Mouse (Mus musculus): ENCODE results near the gene Cyb5r4.
A peak's percentile ranks its signal among the peaks of the same experiment; 100 is the strongest.
"Not testable (repeated sequence)": the region's sequence is repeated elsewhere in the genome, so short reads cannot be mapped to it uniquely, and the experiment has no call there.

Cyb5r4 gene

GRCm38 (mm10) chr9:87021778-87022523 lies at the start of gene Cyb5r4:
Cyb5r4 (plus strand) TSS chr9:87022014.
- peak; percentile 92 for DNase-seq

DNA sequence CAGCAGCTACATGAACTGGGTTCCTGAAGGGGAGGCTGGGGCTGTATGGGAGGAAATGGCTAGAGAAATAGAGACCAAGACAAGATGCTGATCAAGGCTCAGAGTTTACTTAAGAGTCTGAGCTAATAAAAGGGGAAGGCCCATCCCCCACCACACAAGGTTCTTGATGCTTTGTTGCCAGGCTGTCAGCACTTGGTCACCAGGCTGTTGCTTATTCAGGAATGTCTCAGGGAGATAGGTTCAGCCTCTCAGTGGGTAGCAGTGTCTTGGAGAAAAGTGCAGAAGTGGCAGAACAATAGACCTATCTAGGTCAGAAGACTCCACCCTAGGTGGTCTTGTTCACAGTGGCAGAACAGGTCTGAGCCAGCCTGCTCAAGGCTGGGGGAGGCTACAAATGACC lies 49.3 kb upstream of the Cyb5r4 start:
- DNase-seq: not testable (repeated sequence)

DNA sequence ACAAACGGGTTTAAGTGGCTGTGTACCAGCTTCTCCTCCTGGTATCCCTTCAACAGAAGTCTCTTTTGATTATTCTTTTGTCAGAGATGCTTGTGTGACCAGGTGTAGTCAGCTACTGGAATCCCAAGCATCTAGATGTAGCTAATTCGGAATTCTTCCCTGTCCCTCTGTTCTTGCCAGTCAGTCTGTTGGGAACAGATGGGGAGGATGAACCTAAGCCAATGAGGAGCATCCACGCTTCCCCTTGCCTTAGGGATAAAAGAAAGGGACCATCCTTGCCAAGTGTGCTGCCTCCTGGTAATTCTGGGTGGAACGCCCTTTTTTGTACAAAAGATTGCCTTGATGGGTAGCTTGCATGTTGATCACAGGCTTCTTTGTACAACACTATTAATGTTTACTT lies 48.3 kb upstream of the Cyb5r4 start:
- peak; percentile 96 for DNase-seq

GRCm38 (mm10) chr9:86976896-86977295 lies 44.9 kb upstream of the Cyb5r4 start:
- peak; percentile 97 for DNase-seq

GRCm38 (mm10) chr9:86978257-86978907 lies 43.4 kb upstream of the Cyb5r4 start:
- peak; percentile 62 for DNase-seq

GRCm38 (mm10) chr9:86980048-86980447 lies 41.8 kb upstream of the Cyb5r4 start:
- no peak for DNase-seq

DNA sequence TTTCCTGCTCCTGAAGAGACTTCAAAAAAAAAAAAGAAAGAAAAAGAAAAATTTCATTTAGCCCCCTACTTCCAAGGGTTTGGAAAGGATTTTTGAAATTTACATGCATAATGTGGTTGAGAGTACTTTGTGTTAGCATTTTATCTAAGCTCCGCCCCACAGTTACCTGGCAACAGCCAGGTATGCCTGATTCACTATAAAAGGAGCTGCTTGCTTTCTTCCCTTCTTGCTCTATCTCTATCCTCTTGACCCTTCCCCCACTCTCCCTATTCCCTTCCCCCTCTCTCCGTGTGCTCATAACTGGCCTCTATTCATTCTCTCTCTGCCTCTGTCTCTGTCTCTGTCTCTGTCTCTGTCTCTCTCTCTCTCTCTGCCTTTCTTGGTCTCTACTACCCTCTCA lies 40.9 kb upstream of the Cyb5r4 start:
- no peak for DNase-seq

GRCm38 (mm10) chr9:86981551-86981950 lies 40.3 kb upstream of the Cyb5r4 start:
- no peak for DNase-seq

- no peak for DNase-seq
Measured at GRCm38 (mm10) chr9:86984583-86984982, 37.2 kb upstream of the Cyb5r4 start.

DNA sequence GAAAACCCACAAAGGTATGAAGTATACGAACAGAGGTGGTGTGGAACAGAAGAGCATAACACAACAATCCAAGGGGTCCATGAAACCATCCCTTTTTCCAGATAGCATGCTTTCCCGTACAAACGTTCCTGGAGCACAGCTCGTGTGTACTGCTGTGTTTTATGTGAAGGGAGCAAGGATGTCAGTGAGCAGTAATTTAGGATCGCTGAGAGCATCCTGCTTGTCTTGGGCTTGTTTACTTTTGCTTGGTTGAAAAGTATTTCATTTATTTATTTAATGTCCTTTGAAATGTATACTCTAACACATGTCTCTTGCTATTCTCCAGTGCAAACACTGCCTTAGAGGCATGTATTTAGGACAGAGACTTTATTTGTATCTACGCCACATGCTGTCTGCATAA lies 36.7 kb upstream of the Cyb5r4 start:
- no peak for DNase-seq

DNA sequence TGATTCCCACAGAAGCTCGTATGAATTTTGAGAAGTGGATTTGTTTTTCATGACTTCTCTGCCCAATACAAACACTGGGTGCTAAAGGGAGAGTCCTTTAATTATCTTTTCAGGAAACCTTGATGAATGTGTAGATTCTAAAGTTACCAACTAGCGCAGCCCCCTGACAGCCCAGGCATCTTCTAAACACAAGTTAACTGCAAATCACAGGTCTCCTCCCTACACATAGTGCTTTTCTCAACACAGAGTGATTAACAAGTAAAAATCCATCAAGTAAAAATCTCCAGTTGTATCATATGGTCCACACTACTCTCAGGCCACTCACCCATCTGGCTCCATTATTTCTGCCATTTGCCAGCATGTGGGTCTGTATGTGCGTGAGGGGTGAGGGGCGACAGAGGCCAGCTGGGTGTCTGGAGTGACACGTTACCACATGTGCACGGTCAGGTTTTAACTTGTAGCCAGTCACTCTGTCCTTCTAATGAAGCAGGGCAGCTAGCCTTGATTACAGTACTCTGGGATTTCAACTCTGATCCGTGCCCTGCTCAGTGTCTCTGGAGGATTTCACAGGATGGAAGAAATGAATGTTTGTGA lies 35.0 kb upstream of the Cyb5r4 start:
- no peak for DNase-seq

DNA sequence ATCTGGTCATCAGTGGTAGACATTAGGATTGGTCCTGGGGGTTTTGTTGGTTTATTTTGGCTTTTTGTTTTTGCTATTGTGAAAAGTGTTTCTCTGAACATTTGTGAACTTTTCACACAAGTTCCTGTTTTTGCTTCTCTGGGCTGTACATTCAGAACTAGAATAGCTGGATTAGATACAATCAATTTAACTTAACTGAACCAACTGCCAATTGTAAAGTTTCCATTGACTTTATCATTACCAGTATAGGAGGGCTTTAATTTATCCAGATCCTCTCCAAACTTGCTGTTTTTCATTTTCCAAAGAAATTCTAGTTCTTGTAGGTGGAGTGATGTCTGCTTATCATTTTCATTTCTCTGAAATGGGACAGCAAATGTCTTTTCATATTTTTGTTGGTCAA lies 32.0 kb upstream of the Cyb5r4 start:
- no peak for DNase-seq

DNA sequence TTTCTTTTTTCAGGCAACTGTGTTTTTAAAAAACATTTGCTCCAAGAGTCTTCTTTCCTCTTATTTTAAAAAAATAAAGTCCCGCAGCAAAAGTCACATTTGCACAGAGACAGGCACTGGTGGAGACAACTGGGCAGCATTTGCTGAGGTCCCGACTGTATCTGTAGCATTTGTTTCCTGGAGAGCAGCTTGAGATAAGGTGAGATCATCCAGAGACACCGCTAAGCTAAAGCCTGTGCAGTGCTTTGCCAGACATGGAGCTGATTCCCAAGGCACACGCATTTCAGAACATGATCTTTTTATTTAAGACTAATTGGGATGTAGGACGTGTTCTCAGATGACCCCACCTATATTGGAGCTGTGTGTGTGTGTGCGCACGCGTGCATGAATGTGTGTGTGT lies 30.1 kb upstream of the Cyb5r4 start:
- DNase-seq: no peak

DNA sequence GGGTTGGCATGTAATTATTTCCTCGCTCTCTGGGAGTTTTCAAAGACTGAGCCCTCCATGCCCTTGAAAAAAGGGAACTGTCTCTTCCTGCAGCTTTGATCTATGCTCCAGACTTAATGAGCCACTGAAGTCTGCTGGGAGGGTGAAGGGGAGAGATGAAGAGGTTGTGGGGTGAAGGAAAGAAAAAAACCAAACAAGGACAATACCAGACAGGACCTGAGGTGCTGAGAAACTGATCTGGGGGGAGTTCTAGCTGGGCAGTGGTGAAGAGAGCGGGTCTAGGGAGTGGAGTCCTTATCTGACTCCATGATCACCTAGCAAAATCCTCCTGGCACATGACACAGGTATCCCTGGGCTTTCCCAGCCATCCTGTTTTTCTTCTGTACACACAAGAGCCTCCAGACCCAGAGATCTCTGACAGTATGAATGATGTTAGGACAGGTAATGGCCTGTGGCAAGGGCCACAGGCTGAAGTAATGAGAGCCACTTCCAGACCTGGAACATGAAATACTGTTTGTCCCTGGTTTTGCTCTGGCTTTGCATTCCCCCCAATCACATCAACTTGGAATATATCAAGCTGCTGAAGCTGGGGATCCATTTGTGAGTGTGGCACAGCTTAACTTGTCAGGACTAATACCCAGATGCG lies 24.6 kb upstream of the Cyb5r4 start:
- DNase-seq: no peak

DNA sequence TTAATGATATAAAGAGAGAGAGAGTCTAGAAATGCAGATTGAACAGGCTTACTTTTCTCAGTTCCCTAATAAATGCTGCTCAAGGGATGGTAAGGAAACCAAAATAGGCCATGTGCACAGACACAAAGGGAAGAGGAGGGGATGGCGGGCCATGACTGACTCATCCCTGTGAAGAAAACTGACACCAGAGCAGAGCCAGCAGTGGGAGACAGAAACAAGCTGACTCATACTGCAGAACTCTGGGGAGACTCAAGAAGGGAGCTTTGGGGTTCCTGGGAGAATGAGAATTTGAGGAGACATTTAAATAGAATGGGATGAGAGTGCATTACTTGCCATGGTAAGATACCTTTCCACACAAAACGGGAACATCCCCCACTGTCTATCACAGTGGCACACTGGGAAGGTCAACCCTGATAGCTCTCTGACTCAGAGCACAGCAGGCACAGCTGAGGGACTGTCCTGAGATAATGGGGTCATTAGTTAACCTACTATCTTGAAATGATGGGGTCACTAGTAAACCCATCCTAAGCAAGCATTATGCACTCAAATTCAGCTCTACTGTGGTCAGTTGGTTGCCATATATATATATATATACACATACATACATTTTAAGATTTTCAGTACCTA lies 21.7 kb upstream of the Cyb5r4 start:
- DNase-seq: no peak

DNA sequence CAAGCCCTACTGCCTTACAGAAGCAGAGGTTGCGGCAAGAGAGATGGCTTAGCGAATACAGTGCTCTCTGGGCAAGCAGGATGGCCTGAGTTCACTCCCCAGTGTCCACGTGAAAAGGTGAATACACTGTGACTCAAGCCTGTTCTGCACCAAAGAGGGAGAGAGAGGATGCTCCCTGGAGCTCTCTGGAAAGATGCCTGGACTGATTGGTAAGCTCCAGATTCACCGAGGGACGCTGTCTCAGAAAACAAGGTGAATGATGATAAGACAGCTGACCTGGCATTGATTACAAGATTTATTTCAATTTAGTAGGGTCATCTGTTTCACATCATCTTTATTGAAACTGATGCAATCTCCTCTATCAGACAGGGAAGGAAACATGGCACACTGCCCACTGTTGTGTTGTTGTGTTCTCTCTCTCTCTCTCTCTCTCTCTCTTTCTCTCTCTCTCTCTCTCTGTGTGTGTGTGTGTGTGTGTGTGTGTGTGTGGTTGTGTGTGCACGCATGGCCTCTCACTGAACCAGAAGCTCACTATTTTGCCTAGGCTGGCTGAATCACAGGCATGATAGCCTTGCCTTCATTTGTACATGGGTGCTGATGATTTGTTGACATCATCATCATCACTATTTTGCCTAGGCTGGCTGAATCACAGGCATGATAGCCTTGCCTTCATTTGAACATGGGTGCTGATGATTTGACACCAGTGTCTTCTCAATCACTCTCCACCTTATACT lies 16.9 kb upstream of the Cyb5r4 start:
- no peak for DNase-seq

GRCm38 (mm10) chr9:87005435-87005779 lies 16.4 kb upstream of the Cyb5r4 start:
- no peak for DNase-seq

GRCm38 (mm10) chr9:87008507-87008906 lies 13.3 kb upstream of the Cyb5r4 start:
- no peak for DNase-seq

DNA sequence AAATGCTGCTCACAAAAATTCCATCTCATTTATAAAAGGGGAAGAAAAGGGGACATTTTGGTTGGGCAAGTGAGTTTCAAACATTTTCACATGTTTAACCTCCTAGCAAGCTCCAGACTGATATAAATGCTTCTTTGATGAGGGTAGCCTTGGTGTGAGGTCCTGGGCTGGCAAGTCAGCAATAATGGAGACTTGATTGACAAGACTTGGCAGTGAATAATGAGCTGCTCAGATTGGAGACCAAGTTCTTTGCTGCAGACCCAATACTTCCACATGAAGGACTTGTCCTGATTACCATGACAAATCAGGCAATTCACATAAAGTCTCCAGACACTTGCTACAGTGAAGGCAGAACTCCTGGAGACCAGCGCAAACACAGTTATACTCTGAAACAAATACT lies 12.9 kb upstream of the Cyb5r4 start:
- no peak for DNase-seq

- peak; percentile 76 for DNase-seq
Measured at GRCm38 (mm10) chr9:87015288-87015937, 6.4 kb upstream of the Cyb5r4 start, which contains the start of gene Ripply2. Ripply2 (plus strand) TSS chr9:87015537.

GRCm38 (mm10) chr9:87015938-87016294 lies 5.9 kb upstream of the Cyb5r4 start:
- DNase-seq: no peak

- DNase-seq: no peak
Measured at GRCm38 (mm10) chr9:87025764-87026163, 4.0 kb downstream of the Cyb5r4 start.
